Mouse (Mus musculus) bone marrow macrophage, adult 2 months (primary cell): Measurements from ENCODE around the gene Nox1. TPM values are rescaled to one million over a fixed set of nuclear protein-coding genes. Genes with fewer than 3 reads are reported as not detected.
"Not testable (repeated sequence)": the region's sequence is repeated elsewhere in the genome, so short reads cannot be mapped to it uniquely, and the experiment has no call there.

Source experiments
- H3K27ac ChIP-seq: 2 replicates; pipeline ENCODE4 v1.5.1; 2012; ENCODE audit warnings: low read depth, low read length; ENCODE audit not compliant: insufficient read depth
- H3K4me1 ChIP-seq: 2 replicates; pipeline ENCODE4 v1.6.1; 2012; ENCODE audit warnings: low read length; ENCODE audit not compliant: control insufficient read depth, insufficient read depth
- H3K4me3 ChIP-seq: 2 replicates; pipeline ENCODE4 v1.5.1; 2012; ENCODE audit warnings: mild to moderate bottlenecking, low read length, moderate library complexity; ENCODE audit not compliant: insufficient read depth
- CTCF ChIP-seq: IDR thresholded peaks from 2 replicates; pipeline ENCODE4 v1.5.1; 2012; ENCODE audit warnings: low read depth, mild to moderate bottlenecking, low read length, moderate library complexity
- POLR2A ChIP-seq: IDR thresholded peaks from 2 replicates; pipeline ENCODE4 v1.6.1; 2012; ENCODE audit warnings: mild to moderate bottlenecking, low read depth, low read length, borderline replicate concordance
- polyA plus RNA-seq: library from polyadenylated mRNA; stranded (reverse); fragments of >200 nt; gene quantifications from 2 replicates; pipeline ENCODE4 v1.2.4, GENCODE M21; 2012; ENCODE audit not compliant: missing spikeins, insufficient read depth, insufficient read length

The Nox1 gene
- 0.50 and 0.83 TPM in 2 replicates for polyA plus RNA-seq

DNA sequence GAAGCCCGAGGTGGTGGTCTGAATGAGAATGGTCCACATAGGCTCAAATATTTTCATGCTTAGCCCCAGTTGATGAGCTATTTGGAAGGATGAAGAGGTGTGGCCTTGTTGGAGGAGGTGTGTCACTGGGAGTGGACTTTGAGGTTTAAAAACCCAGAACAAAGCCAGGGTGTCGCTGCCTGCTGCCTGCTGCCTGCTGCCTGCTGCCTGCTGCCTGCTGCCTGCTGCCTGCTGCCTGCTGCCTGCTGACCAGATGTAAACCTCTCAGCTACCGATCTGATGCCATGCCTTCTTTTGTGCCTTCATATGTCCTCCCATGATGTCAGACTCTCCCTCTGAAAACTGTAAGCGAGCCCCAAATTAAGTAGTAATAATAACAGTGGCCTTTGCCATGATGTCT is at the start of gene Nox1:
Gene Nox1 (minus strand): TSS at position 101 of the 400 bp plus-strand sequence.
- Histone ChIP-seq H3K4me3 (no peak within 1 kb of the TSS), H3K27ac (no peak within 1 kb of the TSS), H3K4me1 (no peaks in the 10 kb centered on the region)
- TF ChIP-seq POLR2A (no peak), CTCF (no peak)

DNA sequence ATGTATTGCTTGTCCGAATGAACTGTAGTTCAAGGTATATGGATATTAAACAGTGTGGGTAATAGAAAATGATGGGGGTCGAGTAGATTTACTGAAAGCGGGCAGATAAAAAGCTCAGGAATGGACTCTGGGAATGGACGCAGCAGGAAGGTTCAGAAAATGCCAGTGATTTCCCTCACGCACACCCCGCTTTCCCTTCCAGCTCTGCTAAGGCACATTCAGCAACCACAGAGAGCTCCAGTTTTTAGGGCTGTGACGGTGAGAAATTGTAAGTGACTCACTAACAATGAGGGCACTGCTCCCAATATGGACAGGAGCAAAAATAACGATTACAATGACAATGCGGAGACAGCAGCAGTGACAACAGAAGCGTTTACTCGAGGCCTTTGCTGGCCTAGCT is 40.4 kb upstream of the Nox1 start:
- H3K4me3 ChIP-seq, result no peak overlapping the region
- TF ChIP-seq POLR2A, result no peak
- no peak for TF ChIP-seq CTCF

DNA sequence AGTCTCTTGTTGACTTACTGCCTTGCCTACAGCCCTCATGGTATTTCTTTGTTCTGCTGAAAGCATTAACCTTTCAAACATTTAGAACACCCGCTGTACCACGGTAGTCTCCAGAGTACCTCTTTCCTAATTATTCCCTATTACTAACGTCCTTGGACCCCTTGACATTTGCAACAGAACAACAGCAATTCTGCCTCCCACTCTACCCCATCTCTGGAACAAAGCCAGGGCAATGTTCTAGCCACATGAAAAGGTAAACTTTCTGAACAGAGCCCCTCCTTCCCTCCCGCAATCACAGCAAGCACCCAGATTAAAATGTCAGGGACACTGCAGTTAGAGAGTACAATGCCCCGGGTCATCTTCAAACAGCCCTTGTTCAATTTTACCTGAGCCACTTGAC is 39.4 kb upstream of the Nox1 start:
- Histone ChIP-seq H3K27ac (no peak overlapping the region), H3K4me1 (no peaks in the 10 kb centered on the region), H3K4me3 (no peak overlapping the region)
- TF ChIP-seq CTCF (no peak), POLR2A (no peak)

More for the DNA sequence above, 40.4 kb upstream of the Nox1 start:
- Histone ChIP-seq H3K27ac (no peak overlapping the region), H3K4me1 (no peaks in the 10 kb centered on the region)

- H3K27ac ChIP-seq, result no peak overlapping the region
- H3K4me3 ChIP-seq, result no peak overlapping the region
- no peaks in the 10 kb centered on the region for H3K4me1 ChIP-seq
- no peak for TF ChIP-seq POLR2A
- TF ChIP-seq CTCF, result no peak
Measured at GRCm38 (mm10) chrX:134248202-134248601, 26.4 kb upstream of the Nox1 start.

DNA sequence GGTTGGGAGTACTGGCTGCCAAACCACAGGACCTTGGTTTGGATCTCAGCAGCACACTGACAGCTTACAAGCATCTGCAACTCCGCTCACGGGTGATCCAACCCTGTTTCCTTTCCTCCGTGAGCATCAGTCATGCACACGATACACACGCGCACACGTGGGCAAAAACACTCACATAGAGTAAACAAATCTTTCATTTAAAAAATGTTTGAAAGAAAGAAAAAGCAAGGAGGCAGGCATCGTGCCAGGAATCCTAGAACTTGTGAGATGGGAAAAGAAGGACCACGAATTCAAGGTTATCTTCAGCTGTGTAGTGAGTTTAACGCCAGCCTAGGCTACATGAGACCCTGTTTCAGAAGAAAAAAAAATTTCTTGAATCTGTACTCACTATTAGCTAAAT is 24.2 kb upstream of the Nox1 start:
- Histone ChIP-seq H3K27ac (no peak overlapping the region), H3K4me1 (no peaks in the 10 kb centered on the region), H3K4me3 (no peak overlapping the region)
- TF ChIP-seq CTCF, result no peak
- no peak for TF ChIP-seq POLR2A

DNA sequence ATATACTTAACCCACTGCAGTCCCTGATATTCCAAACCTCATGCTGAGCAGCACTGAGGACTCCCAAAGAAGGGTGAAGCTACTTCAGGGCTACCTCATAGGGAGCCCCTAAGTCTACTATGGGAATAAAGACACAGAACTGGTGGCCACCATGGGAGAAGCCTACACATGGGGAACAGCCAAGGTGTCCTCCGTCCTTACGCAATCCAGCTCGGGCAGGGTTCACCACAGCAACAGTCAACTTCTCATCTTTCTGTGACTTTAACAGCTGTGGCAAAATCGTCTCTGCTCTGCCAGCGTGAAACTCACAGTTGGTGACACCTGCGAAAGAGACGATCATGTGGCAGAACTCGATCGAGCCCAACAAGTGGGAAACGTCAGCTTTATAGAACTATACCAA is 16.5 kb upstream of the Nox1 start:
- no peaks in the 10 kb centered on the region for H3K4me1 ChIP-seq
- no peak overlapping the region for H3K27ac ChIP-seq

DNA sequence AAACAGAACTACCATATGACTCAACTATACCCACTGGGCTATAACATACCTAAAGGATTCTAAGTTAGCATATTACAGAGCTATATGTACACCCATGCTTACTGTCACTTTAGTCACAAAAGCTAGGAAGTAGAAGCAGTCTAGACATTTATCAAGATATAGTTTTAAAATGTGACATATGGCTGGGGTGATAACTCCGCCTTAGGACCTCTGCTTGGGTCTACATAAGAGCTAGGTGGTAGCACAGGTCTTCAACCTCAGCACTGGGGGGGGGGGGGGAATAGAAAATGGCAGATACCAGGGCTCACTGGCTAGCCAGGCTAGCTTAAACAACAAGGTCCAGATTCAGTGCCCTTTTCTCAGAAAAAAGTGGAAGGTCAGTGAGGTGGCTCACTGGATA is 11.3 kb upstream of the Nox1 start:
- no peak overlapping the region for H3K4me3 ChIP-seq
- TF ChIP-seq CTCF (no peak), POLR2A (no peak)

More for the DNA sequence above, 16.5 kb upstream of the Nox1 start:
- no peak for TF ChIP-seq CTCF
- no peak for TF ChIP-seq POLR2A
- no peak overlapping the region for H3K4me3 ChIP-seq

DNA sequence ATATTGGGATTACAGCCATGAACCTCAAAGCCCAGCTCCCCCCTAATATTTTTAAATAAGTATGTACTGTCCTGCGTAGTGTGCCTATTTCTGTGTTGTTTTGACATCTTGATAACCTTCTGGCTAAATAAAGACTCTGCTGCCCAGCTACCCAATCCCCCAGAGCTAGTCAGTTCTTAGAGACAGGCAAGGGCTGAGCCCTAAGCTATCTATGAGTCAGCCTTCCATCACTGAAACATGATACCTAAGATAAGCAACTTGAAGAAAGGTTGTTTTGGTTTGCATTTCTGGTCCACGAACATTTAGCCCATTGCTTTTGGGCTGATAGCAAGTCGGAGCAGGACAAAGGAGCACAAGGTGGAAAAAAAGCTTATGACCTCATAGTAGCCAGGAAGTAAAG is 1.1 kb downstream of the Nox1 start:
- H3K4me3 ChIP-seq, result no peak overlapping the region
- no peaks in the 10 kb centered on the region for H3K4me1 ChIP-seq
- TF ChIP-seq CTCF, result no peak
- no peak for TF ChIP-seq POLR2A
- H3K27ac ChIP-seq, result no peak overlapping the region

More for the DNA sequence above, 11.3 kb upstream of the Nox1 start:
- Histone ChIP-seq H3K4me1 (no peaks in the 10 kb centered on the region), H3K27ac (no peak overlapping the region)

DNA sequence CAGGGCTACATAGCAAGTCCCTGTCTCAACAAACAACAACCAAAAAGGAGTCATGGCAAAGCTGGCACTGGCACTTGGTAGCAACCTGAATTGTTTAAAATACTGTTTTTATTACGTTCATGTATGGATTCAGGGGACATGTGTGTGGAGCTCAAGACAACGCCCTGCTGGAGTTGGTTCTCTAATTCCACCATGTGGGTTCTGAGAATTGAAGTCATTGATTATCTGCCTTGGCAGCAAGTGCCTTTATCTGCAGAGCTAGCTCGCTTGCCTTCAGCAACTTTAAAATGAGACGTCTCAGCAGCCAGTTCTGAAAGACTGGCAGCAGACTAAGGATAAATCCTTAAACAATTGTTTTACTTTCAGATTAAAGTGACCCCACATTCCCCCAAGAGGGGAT is 3.6 kb downstream of the Nox1 start:
- Histone ChIP-seq H3K4me1 (no peaks in the 10 kb centered on the region), H3K4me3 (no peak overlapping the region), H3K27ac (no peak overlapping the region)
- no peak for TF ChIP-seq POLR2A
- no peak for TF ChIP-seq CTCF

DNA sequence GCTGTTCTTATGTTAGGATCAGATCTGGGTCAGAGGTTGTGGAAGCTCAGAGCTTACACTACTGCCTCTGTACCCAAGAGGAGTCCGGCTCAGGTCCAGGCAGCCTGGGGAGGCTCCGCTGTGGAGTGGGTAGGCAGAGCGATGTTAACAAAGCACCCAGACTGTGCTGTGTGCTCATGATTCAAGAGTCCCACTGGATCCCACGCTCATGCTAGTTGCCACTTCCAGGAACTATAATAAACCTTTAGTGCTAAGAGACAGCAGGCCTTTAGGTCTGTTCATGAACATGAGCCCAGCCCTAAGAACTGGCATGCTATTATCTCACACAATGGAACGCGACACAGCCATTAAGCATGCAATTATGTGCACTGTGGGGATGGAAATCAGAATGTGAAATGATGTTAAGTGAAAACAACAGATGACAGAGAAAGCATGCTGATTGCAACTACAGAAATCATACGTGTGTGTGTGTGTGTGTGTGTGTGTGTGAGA is 10.6 kb downstream of the Nox1 start:
- no peak for TF ChIP-seq POLR2A
- TF ChIP-seq CTCF, result no peak
- no peak overlapping the region for H3K27ac ChIP-seq
- H3K4me3 ChIP-seq, result no peak overlapping the region
- H3K4me1 ChIP-seq, result no peaks in the 10 kb centered on the region

- TF ChIP-seq POLR2A (no peak), CTCF (no peak)
- H3K27ac ChIP-seq, result no peak overlapping the region
Measured at GRCm38 (mm10) chrX:134208491-134208890, 13.3 kb downstream of the Nox1 start.

GRCm38 (mm10) chrX:134187201-134187600 is 34.6 kb downstream of the Nox1 start, which contains the start of gene Arl13a:
Arl13a (plus strand) TSS chrX:134187501.
- not testable (repeated sequence) for H3K4me3 ChIP-seq, H3K27ac ChIP-seq, H3K4me1 ChIP-seq

More at GRCm38 (mm10) chrX:134208491-134208890, 13.3 kb downstream of the Nox1 start:
- Histone ChIP-seq H3K4me3 (no peak overlapping the region), H3K4me1 (no peaks in the 10 kb centered on the region)
